Mouse (Mus musculus) ES-Bruce4 (cell line): ENCODE results near the gene Epn3. TPM values are rescaled to one million over a fixed set of nuclear protein-coding genes. Genes with fewer than 3 reads are reported as not detected.

Experiments
- H3K27ac ChIP-seq: 2 replicates; pipeline ENCODE4 v1.5.1; 2012; ENCODE audit warnings: low read length, inconsistent platforms; ENCODE audit not compliant: insufficient read depth
- H3K27me3 ChIP-seq: 2 replicates; pipeline ENCODE4 v1.6.1; 2012; ENCODE audit warnings: mild to moderate bottlenecking, low read length, inconsistent platforms; ENCODE audit not compliant: control insufficient read depth, poor library complexity, insufficient read depth, severe bottlenecking
- H3K36me3 ChIP-seq: 2 replicates; pipeline ENCODE4 v1.6.1; 2012; ENCODE audit warnings: inconsistent platforms, mild to moderate bottlenecking, low read length, moderate library complexity; ENCODE audit not compliant: control insufficient read depth, poor library complexity, insufficient read depth, severe bottlenecking
- H3K4me1 ChIP-seq: one replicate; pipeline ENCODE4 v1.8.1; 2011; ENCODE audit warnings: low read length; ENCODE audit not compliant: control insufficient read depth, insufficient read depth
- H3K4me3 ChIP-seq: 2 replicates; pipeline ENCODE4 v1.5.1; 2011; ENCODE audit warnings: low read depth, mild to moderate bottlenecking, low read length
- H3K9ac ChIP-seq: 2 replicates; pipeline ENCODE4 v1.6.1; 2012; ENCODE audit warnings: low read depth, mild to moderate bottlenecking, inconsistent platforms; ENCODE audit not compliant: poor library complexity, severe bottlenecking
- H3K9me3 ChIP-seq: replicated peaks from 2 replicates; pipeline ENCODE4 v1.6.1; 2012; ENCODE audit warnings: mild to moderate bottlenecking, low read length, inconsistent platforms; ENCODE audit not compliant: control insufficient read depth, poor library complexity, insufficient read depth, severe bottlenecking
- CTCF ChIP-seq: IDR thresholded peaks from one replicate; pipeline ENCODE4 v1.8.1; 2011; ENCODE audit warnings: low read depth, low read length
- EP300 ChIP-seq: IDR thresholded peaks from 2 replicates; pipeline ENCODE4 v1.6.1; 2011; ENCODE audit warnings: low read depth, low read length; ENCODE audit not compliant: insufficient read depth
- POLR2A ChIP-seq: IDR thresholded peaks from one replicate; pipeline ENCODE4 v1.8.1; 2011; ENCODE audit warnings: low read length; ENCODE audit not compliant: insufficient read depth
- polyA plus RNA-seq: library from polyadenylated mRNA; stranded (reverse); fragments of >200 nt; gene quantifications from 2 replicates; pipeline ENCODE4 v1.2.4, GENCODE M21; 2011; ENCODE audit warnings: low read depth; ENCODE audit not compliant: missing spikeins, insufficient read depth, insufficient read length

The Epn3 gene
- polyA plus RNA-seq, 1 experiment = 2.7 TPM

GRCm38 (mm10) chr11:94471740-94472584 is 27.8 kb downstream of the Epn3 start:
- TF ChIP-seq POLR2A (no peak), EP300 (no peak), CTCF (no peak)
- H3K27ac ChIP-seq = no peak overlapping the region
- H3K9ac ChIP-seq = no peak overlapping the region
- H3K4me1 ChIP-seq = no peaks in the 10 kb centered on the region
- no peaks in the 10 kb centered on the region for H3K36me3 ChIP-seq
- H3K4me3 ChIP-seq = no peak overlapping the region
- no peaks in the 10 kb centered on the region for H3K9me3 ChIP-seq
- peaks cover 20% of the 10 kb centered on the region for H3K27me3 ChIP-seq

- H3K27ac ChIP-seq = no peak overlapping the region
- TF ChIP-seq POLR2A (no peak), EP300 (no peak), CTCF (no peak)
- no peaks in the 10 kb centered on the region for H3K9me3 ChIP-seq
- H3K4me3 ChIP-seq = no peak overlapping the region
- peaks cover 20% of the 10 kb centered on the region for H3K27me3 ChIP-seq
- H3K9ac ChIP-seq = no peak overlapping the region
- no peaks in the 10 kb centered on the region for H3K36me3 ChIP-seq
- H3K4me1 ChIP-seq = no peaks in the 10 kb centered on the region
These were observed 29.4 kb downstream of the Epn3 start for GRCm38 (mm10) chr11:94470391-94470790.

DNA sequence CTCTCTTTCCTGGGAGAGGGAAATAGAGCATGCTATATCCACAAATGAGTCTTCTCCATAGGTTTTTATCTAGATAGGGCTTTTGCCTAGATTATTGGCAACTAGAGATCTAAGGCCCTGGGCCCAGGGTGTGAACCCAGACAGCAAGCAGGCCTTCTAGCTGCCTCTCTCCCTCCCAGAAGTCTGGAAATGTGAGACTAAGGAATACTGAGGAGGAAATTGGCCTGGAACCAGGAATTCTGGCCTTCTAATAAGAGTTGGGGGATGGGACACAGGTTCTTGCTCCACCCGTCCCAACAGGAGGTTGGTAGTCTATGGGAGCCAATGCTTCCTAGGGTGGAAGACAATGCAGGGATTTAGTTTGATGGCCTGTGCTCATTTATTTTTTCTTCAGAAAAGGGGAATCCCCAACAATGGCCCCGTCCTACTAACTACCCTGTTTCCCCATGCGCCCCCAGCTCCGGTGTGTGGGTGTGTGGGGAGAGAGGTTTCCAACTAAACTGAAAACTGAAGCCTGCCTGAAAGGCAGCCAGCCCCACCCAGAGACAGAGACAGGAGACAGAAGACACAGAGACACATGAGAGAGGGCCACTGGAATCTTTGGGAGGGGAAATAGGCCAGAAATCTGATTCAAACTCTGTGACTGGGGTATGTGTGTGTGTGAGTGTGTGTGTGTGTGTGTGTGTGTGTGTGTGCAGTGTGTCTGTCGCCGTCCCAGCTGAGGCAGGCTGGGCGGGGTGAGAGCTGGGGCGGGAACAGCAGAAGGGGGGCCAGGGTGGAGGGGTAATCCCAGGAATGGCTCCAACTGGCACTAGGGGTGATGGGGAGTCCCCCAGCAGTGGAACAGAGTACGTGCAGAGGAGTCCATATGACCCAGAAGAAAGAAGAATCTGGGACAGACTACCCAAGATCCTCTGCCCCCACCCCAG is 30.4 kb downstream of the Epn3 start:
- H3K4me1 ChIP-seq = no peaks in the 10 kb centered on the region
- TF ChIP-seq CTCF = no peak
- no peak for TF ChIP-seq POLR2A
- TF ChIP-seq EP300 = no peak
- no peak overlapping the region for H3K9ac ChIP-seq
- no peak overlapping the region for H3K4me3 ChIP-seq
- peaks cover 20% of the 10 kb centered on the region for H3K27me3 ChIP-seq
- no peaks in the 10 kb centered on the region for H3K36me3 ChIP-seq
- H3K27ac ChIP-seq = no peak overlapping the region
- no peaks in the 10 kb centered on the region for H3K9me3 ChIP-seq

- Histone ChIP-seq H3K4me3 (no peak overlapping the region), H3K27ac (no peak overlapping the region), H3K27me3 (peaks cover 17% of the 10 kb centered on the region), H3K9ac (no peak overlapping the region), H3K36me3 (no peaks in the 10 kb centered on the region), H3K4me1 (no peaks in the 10 kb centered on the region), H3K9me3 (no peaks in the 10 kb centered on the region)
- TF ChIP-seq CTCF (no peak), EP300 (no peak), POLR2A (no peak)
These were observed 31.2 kb downstream of the Epn3 start for GRCm38 (mm10) chr11:94468582-94469064.

DNA sequence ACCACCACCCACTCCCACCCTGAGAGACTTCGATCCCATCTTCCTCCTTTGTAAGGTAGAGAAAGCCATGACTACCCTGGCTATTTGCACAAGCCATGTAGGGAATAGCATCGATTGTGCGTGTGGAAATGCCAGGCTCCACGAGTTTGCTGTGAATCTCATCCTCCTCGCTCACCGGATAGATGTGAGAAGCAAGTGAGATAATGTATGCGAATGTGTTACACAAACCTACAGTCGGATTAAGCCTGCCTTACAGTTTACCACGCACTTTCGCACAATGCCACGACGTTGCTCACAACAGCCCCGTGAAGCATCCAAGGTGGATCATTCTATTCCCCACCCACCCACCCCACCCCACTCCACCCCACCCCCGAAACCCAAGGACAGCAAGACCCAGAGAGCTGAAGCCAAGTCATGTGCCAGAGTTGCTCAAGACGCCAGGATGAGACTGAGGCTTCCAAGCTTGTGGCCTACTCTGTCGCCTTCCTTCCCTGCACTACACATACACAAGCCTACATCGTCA is 33.4 kb downstream of the Epn3 start:
- no peaks in the 10 kb centered on the region for H3K9me3 ChIP-seq
- no peak for TF ChIP-seq EP300
- TF ChIP-seq CTCF = no peak
- TF ChIP-seq POLR2A = no peak
- no peak overlapping the region for H3K9ac ChIP-seq
- no peaks in the 10 kb centered on the region for H3K36me3 ChIP-seq
- H3K4me3 ChIP-seq = no peak overlapping the region
- H3K27ac ChIP-seq = no peak overlapping the region
- no peaks in the 10 kb centered on the region for H3K4me1 ChIP-seq
- H3K27me3 ChIP-seq = peaks cover 3% of the 10 kb centered on the region; the same call in 1 of the 2 replicates
